ENCODE assay signal across 27 mouse cellular contexts in genomic region chr3:142462764-142463751, GRCm38 (mm10). TPM values are rescaled to one million over a fixed set of nuclear protein-coding genes. Genes with fewer than 3 reads are reported as not detected.
DNase-seq lines count a peak whose midpoint lies in the region; ATAC-seq and TF ChIP-seq lines count a peak whose summit lies in the region.
"Had no signal": no experiment of that assay in that cellular context is flagged by ENCODE, and none has a peak within 500 bp of the region (broad histone marks: within the 10 kb centered on the region; RNA-seq: fewer than 3 reads in every experiment).

No protein-coding gene starts in this region.

- DNase-seq in gastrocnemius, adult 2 months = no peak
- DNase-seq in gastrocnemius, postnatal 4 days (ENCODE audit: low spot score in 2 of 2) = no peak
- peak; percentile 12 for DNase-seq in lung, postnatal 36 days
- DNase-seq in lung, adult 2 months = no peak
- peak; percentile 39 for DNase-seq in brain, embryonic 14.5 days (ENCODE audit: low read depth)
- no peak for DNase-seq in kidney, adult 9 months
- DNase-seq: adrenal gland, adult 2 months; B cell, adult 2 months; cerebellum, adult 9-10 months; gastrocnemius, postnatal 25 days; kidney, postnatal 25 days; liver, embryonic 13.5 days; lung, embryonic 14.5 days; right cerebral cortex, postnatal 4 days; thymus, adult 18-20 months; thymus, postnatal 36 days had no signal

- no peak overlapping the region; the same call in 1 of the 2 replicates for H3K27ac ChIP-seq in gastrocnemius, adult 2 months
- peak overlapping the region; percentile 78; the same call in 1 of the 2 replicates for H3K27ac ChIP-seq in limb, embryonic 15.5 days
- H3K27ac ChIP-seq: embryonic facial prominence, embryonic 10.5 days; hindbrain, embryonic 10.5 days; intestine, embryonic 15.5 days; layer of hippocampus, adult 2 months; liver, embryonic 13.5 days; midbrain, embryonic 13.5 days had no signal

- no peak for TF ChIP-seq POLR2A in lung, adult 2 months (IDR thresholded peaks at IDR 0.05; ENCODE audit: borderline replicate concordance, extremely low read depth, low read depth, low read length)
- no peak for TF ChIP-seq POLR2A in brain, embryonic 14.5 days (IDR thresholded peaks at IDR 0.05; ENCODE audit: borderline replicate concordance, extremely low read depth, insufficient read depth, insufficient read length, poor library complexity, severe bottlenecking)

- H3K4me3 ChIP-seq in gastrocnemius, adult 2 months = peak overlapping the region; percentile 34
- H3K4me3 ChIP-seq in lung, adult 2 months (replicated peaks; ENCODE audit: extremely low read depth, low read depth, low read length) = no peak overlapping the region
- no peak overlapping the region for H3K4me3 ChIP-seq in limb, embryonic 15.5 days
- H3K4me3 ChIP-seq: embryonic facial prominence, embryonic 10.5 days; hindbrain, embryonic 10.5 days; intestine, embryonic 15.5 days; layer of hippocampus, adult 2 months; liver, embryonic 13.5 days; midbrain, embryonic 13.5 days had no signal

- no peak overlapping the region for H3K4me2 ChIP-seq in limb, embryonic 15.5 days
- H3K4me2 ChIP-seq: heart, embryonic 11.5 days; intestine, embryonic 15.5 days; liver, embryonic 13.5 days; lung, embryonic 14.5 days; midbrain, embryonic 13.5 days had no signal

- TF ChIP-seq CTCF in gastrocnemius, adult 2 months (IDR thresholded peaks at IDR 0.05) = no peak
- TF ChIP-seq CTCF in lung, adult 2 months (IDR thresholded peaks at IDR 0.05; ENCODE audit: insufficient read depth, low read length) = no peak
- TF ChIP-seq CTCF in brain, embryonic 14.5 days (IDR thresholded peaks at IDR 0.05; ENCODE audit: borderline replicate concordance, extremely low read depth, insufficient read depth, insufficient read length) = no peak

- no peaks in the 10 kb centered on the region for H3K4me1 ChIP-seq in lung, adult 2 months (ENCODE audit: control insufficient read depth, insufficient read depth, low read length)
- H3K4me1 ChIP-seq in limb, embryonic 15.5 days = peaks cover 17% of the 10 kb centered on the region; the same call in 1 of the 2 replicates
- H3K4me1 ChIP-seq: hindbrain, embryonic 10.5 days; intestine, embryonic 15.5 days; liver, embryonic 13.5 days; midbrain, embryonic 13.5 days had no signal

- WGBS in lung, adult 2 months = 73% methylated on average over 25 of the region's 25 CpGs
- WGBS in limb, embryonic 15.5 days = 66% methylated on average over 25 of the region's 25 CpGs

- peaks cover 11% of the 10 kb centered on the region for H3K27me3 ChIP-seq in limb, embryonic 15.5 days
- H3K27me3 ChIP-seq: intestine, embryonic 15.5 days; liver, embryonic 13.5 days; midbrain, embryonic 13.5 days had no signal

- peak; percentile 88 for ATAC-seq in limb, embryonic 15.5 days (ENCODE audit: insufficient number of reproducible peaks, low FRiP score, low TSS enrichment, low read depth)
- ATAC-seq: hindbrain, embryonic 16.5 days; intestine, embryonic 15.5 days; midbrain, embryonic 13.5 days had no signal

- no peaks in the 10 kb centered on the region for H3K36me3 ChIP-seq in limb, embryonic 15.5 days
- H3K36me3 ChIP-seq: embryonic facial prominence, embryonic 10.5 days; hindbrain, embryonic 10.5 days; intestine, embryonic 15.5 days; liver, embryonic 13.5 days; midbrain, embryonic 13.5 days had no signal

- H3K9ac ChIP-seq in limb, embryonic 15.5 days = no peak overlapping the region
- H3K9ac ChIP-seq: intestine, embryonic 15.5 days; liver, embryonic 13.5 days; lung, embryonic 14.5 days; midbrain, embryonic 13.5 days had no signal

- no peaks in the 10 kb centered on the region for H3K9me3 ChIP-seq in limb, embryonic 15.5 days
- H3K9me3 ChIP-seq: embryonic facial prominence, embryonic 10.5 days; hindbrain, embryonic 10.5 days; intestine, embryonic 15.5 days; liver, embryonic 13.5 days; midbrain, embryonic 13.5 days had no signal

- intact Hi-C loops in gastrocnemius, adult 2 months (cut with DNase I) = no loop called here

RNA-seq across cellular contexts. Expression of gene Gbp5, which starts 30.7 kb away (rescaled TPM):
- total RNA-seq in gastrocnemius, adult 2 months (2021) = 1 to 10 TPM; 1.5 to 5.5 TPM
- 1 to 10 TPM; 3.0 TPM for total RNA-seq in gastrocnemius, postnatal 4 days (2021)
- polyA plus RNA-seq in lung, adult 2 months (2012; rRNA removed) = 2.0 and 2.6 TPM in 2 replicates
- 0.10 and 0.11 TPM in 2 replicates for polyA plus RNA-seq in brain, embryonic 14.5 days (2012; rRNA removed)
- polyA plus RNA-seq in limb, embryonic 15.5 days (2015; fragmentation: Nextera tagmentation; extraction: Ambion mirVana) = 0.09 TPM in 1 of 2 replicates, not detected in the other
- total RNA-seq: MEL had no signal
- polyA plus RNA-seq: embryonic facial prominence, embryonic 10.5 days; heart, embryonic 11.5 days; kidney, embryonic 14.5 days; limb, embryonic 11.5 days had no signal

Comparison
In these comparisons a context has a peak if more than half of its experiments do, and no peak if none do; other contexts are left out.
1. DNase-seq: peak in lung, postnatal 36 days (single experiment) and brain, embryonic 14.5 days (single experiment); none in gastrocnemius, adult 2 months (single experiment), gastrocnemius, postnatal 4 days (0 of 2), lung, adult 2 months (single experiment) and kidney, adult 9 months (single experiment).